Mouse (Mus musculus) skeletal muscle tissue, adult 2 months (tissue): Measurements from ENCODE around the gene Timp2.
A peak's percentile ranks its signal among the peaks of the same experiment; 100 is the strongest.
"Not testable (repeated sequence)": the region's sequence is repeated elsewhere in the genome, so short reads cannot be mapped to it uniquely, and the experiment has no call there.

Experiments used
- DNase-seq: peaks from one replicate; pipeline ENCODE4 v3.0.0-alpha.2; 2012; ENCODE audit warnings: low read depth, low spot score

Gene Timp2

DNA sequence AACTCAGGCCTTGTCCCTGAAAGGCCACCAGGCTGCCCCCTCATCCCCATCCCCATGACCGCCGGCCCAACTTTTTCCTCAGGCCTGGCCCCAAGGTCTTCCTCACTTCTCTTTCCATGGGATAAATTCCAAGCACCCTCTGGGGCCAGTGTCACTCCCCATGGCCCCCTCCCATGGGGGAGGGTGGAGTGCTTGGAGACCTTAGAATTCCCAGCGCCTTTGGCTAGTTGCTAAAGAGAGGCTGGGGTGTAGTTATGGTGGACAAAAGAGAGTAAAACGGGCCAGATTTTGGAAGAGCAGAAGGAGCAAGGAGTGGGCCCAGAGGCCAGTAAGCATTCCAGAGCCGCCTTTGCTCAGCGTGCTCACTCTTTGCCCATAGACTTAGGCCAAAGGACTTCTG lies at the start of gene Timp2:
Gene Timp2, minus strand, starts transcription at position 101 of the 400 bp plus-strand sequence.
- no peak for DNase-seq

DNA sequence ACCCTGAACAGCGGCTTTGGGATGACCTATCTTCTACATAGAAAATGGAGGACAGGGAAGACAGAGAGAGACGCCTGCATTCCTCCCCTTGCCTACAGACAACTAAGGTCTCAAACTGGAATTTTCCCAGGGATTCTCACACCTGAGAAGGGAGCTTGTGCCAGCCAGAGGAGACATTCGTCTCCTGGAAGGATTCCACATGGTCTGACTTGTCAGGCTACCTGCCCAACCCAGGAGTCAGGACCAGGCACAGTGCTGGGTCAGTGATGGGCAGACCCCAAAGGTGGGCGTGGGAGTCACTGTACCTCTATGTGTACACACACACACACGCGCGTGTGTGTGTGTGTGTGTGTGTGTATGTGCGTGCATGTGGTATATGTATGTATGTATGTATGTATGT lies 49.8 kb upstream of the Timp2 start:
- no peak for DNase-seq

DNA sequence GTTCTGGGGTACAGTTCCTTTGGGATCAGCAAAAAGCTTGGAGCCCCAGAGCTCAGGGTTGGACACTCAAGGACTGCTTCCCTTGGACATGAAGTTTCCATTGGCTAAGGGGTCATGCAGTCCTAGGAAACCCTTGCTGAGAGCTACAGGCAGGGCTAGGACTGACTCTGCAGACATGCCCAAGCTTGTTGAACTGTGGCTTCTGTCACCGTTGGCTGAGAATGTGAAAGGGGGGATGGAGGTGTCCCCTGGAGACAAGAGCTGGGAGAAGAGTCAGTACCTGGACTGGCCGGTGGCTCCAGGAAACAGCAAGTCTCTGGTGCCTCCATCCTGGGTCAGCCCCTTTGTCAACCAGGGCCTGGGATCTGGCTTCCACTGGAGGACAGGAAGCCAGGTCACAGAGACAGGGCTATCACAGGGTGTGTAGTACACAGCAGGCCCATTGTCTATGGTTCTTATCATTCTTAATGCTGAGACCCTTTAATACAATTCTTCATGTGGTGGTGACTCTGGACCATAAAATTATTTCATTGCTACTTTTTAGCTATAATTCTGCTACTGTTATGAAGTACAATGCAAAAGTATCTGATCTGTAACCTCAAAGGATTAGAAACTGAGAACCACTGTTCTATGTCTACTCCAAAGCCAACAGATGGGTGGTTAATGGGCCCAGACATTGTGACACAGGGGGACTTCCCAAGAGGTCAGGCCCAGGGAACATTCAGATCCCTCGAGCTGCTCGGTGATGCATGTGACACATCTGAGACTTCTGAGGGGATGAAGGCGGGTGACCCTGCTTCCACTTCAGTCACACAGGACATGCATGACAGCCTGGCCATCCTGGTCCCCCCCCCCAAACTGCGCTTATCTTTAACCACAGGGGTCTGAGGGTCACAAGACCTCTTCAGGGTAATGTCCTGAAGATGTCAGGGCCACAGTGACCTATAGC lies 48.7 kb upstream of the Timp2 start:
- DNase-seq: no peak

- DNase-seq: no peak
These were observed 47.6 kb upstream of the Timp2 start for GRCm38 (mm10) chr11:118403183-118403582.

DNA sequence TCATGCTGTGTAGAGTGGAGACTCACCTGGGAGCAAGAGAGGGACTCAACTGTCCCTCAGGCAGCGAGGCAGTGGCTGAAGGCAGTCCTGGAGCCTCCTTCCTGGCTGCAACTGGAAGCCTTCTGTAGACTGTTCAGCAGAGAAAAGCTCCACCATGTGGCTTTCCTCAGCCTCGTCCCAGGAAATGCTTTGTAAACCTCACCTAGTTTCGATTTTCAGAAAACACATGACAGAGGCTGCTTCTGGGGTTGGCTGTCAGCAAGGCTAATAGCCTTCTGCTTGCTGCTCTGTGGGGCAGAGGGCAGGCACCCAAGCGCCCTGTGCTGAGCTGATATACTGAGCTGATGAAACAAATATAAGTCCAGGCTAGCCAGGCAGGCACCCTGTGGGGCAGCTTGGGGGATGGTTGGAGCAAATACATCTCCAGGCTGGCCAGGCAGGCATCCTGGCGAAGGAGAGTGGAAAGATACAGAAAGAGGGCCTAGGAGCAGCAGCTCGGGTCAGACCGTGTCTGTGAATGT lies 46.3 kb upstream of the Timp2 start, which contains the start of gene Lgals3bp:
Gene Lgals3bp, minus strand, starts transcription at position 333 of the 521 bp plus-strand sequence.
- peak; percentile 87 for DNase-seq

GRCm38 (mm10) chr11:118401195-118401594 lies 45.7 kb upstream of the Timp2 start:
- no peak for DNase-seq

- no peak for DNase-seq
These were observed 45.0 kb upstream of the Timp2 start for GRCm38 (mm10) chr11:118400566-118400936.

DNA sequence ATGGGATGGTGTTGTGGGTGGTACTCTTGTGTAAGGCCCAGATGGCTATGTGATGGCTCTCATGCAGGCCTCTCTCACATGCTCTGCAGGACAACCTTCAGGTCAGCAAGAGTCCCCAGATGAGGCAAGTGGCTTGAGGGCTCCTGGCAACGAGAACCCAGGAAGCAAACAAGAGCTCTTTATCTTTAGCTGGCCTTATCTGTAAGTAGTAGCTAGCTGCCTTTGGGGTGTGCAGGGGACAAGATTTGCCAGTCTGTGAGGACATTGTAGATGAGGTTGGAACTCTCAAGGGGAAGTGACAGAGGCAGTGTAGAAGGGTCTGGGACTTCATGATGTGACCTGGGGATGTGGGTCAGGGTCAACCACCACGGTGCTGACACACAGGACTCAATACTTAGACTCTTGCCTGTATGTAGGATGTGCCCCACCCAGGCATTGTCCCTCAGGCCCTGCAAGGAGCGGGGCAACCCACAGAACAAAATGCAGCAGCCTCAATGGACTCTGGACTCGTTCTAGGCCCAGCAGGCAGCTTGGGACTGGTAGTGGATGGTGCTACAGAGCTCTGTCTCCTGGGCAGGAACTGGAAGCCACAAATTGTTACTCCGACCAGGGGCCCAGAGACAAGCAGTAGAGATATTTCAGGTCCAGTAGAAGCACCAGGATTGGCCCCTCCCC lies 44.5 kb upstream of the Timp2 start:
- DNase-seq: no peak

- no peak for DNase-seq
These were observed 42.4 kb upstream of the Timp2 start for GRCm38 (mm10) chr11:118397806-118398530.

GRCm38 (mm10) chr11:118394538-118394937 lies 39.0 kb upstream of the Timp2 start:
- DNase-seq: no peak

GRCm38 (mm10) chr11:118393991-118394390 lies 38.5 kb upstream of the Timp2 start:
- DNase-seq: no peak

GRCm38 (mm10) chr11:118387816-118388215 lies 32.3 kb upstream of the Timp2 start:
- not testable (repeated sequence) for DNase-seq

GRCm38 (mm10) chr11:118379251-118380009 lies 23.9 kb upstream of the Timp2 start:
- DNase-seq: peak; percentile 81

GRCm38 (mm10) chr11:118378656-118379055 lies 23.1 kb upstream of the Timp2 start:
- no peak for DNase-seq

- DNase-seq: not testable (repeated sequence)
These were observed 20.8 kb upstream of the Timp2 start for GRCm38 (mm10) chr11:118376323-118376722.

DNA sequence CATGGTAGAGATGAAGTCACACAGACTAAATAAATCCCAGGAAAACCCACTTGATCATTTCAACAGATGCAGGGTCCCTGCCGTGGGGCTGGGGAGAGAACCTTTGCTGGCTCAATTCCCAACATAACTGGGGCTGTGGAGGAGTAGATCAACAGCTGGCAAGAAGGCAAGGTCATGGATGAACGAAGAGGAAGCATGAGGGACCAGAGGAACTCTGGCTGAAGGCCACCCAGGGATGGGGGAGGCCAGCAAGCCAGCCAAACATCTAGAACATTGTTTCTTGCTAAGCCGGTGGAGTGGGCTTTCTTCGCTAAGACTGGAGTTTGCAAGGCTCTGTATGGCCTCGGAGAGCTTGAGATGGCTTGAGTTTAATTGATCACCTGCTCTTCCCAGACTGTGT lies 20.3 kb upstream of the Timp2 start:
- no peak for DNase-seq

GRCm38 (mm10) chr11:118375461-118375860 lies 19.9 kb upstream of the Timp2 start:
- no peak for DNase-seq

DNA sequence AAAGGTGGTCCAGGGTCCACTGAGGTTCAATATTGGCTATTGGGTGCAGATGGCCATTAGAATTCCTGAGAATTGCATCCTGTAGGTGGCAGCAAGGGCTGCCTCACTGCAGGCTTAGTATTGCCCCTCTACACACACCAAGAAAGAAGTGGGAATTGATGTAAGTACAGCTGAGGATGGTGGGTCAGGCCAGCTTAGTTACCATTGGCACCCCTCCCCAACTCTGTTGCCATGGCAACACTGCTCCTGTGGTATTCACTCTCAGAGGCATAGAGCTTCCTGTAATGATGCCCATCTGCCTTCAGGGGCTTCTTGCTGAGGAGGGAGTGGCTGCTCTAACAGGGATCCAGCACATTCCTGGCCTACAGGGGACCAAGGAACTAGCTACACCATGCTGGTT lies 19.5 kb upstream of the Timp2 start:
- no peak for DNase-seq

- DNase-seq: no peak
These were observed 19.0 kb upstream of the Timp2 start for GRCm38 (mm10) chr11:118374506-118374905.

DNA sequence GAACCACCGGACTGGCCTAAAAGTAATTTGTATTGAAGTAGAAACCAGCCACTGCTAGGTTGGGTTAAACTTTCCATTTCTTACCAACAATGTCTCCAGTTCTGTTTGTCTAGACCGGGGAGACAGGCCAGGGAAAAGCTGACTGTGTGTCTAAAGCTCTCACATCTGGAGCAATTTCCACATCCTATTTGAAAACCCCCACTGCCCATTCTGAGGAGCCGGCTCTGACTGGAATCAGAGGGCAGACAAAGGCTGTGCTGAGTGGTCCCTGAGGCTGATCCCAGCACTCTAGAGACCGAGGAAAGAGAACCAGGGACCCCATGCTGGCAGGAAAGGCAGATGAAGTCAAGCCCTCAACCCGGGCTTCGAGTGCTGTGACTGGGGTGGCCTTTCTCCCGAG lies 17.1 kb upstream of the Timp2 start:
- no peak for DNase-seq

DNA sequence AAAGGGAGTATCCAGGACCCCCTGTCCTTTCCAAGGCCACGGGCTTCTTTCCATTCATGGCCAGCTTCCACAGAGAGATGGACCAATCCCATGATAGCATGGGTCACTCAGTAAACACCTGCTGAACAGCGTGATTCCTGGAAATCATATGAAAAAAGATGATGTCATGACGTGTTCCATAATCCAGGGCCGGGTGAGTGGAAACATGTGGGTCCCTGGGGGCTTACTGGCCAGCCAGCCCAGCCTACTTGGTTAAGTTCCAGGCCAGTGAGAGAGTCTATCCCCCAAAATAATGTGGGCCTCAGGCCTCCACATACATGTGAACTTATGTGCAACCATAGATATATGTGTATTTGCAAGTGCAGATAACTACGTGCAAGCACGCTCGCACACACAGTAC lies 16.3 kb upstream of the Timp2 start:
- no peak for DNase-seq
